Mouse (Mus musculus): ENCODE measurements around the gene Oprl1. TPM values are rescaled to one million over a fixed set of nuclear protein-coding genes. Genes with fewer than 3 reads are reported as not detected.
A peak's percentile ranks its signal among the peaks of the same experiment; 100 is the strongest.

The Oprl1 gene
- polyA plus RNA-seq, 1 experiment from 2014 or later: 54.1 TPM

DNA sequence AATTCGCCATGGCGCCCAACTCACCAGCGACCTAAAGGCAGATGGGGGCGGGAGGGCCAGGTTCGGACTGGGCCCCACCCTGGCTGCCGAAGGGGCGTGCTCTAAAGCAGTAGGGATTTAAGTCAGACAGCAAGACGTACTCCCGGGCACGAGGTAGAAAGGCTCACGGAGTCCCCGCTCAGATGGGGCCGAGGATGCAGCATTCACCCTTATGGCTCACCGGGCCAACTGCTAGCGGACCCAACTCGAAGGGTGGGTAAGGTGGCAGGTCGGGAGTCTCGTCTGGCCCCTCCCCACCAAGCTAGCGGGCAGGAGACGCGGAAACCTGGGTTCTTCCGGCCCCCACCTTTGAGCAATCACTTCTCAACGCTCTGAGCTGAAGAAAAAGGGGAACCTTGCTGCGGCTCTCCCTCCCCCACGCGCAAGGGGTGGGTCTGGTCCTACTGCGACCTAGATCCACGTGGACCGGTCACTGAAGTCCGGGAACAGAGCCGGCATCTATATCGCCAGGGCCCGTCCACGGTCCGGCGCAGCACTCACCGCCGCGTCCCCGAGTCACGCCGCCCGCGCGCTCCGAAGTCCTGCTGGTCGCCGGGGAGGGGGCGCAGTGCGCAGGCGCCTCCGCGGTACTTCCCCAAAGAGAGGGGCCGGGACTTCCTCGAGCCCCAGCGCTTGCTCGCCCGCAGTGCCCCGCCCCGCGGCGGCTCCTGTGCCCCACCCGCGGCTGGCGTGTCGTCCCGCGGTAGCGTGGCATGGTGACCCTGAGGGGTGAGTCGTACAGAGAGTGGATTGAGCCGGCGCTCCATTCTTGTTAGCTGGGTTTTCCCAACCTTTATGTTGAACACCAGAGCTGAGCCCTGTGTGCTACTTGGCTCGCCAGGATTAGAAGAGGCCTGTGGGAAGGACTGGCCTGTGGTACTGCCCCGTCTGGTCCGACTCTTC is 21.2 kb upstream of the Oprl1 start, which contains the start of gene Rgs19:
Gene Rgs19 (minus strand): TSS at position 639 of the 942 bp plus-strand sequence.
- H3K4me2 ChIP-seq (replicated peaks): peak within 1 kb of the TSS; percentile 79
- no peaks in the 10 kb centered on the region for H3K9me3 ChIP-seq
- H3K27ac ChIP-seq (replicated peaks): peak within 1 kb of the TSS; percentile 25
- WGBS: under 1% methylated on average over 73 of the region's 75 CpGs
- H3K27me3 ChIP-seq: no peaks in the 10 kb centered on the region
- ATAC-seq (replicated peaks): peak; percentile 80
- H3K4me3 ChIP-seq: peak within 1 kb of the TSS; percentile 67
- peaks cover 21% of the 10 kb centered on the region for H3K4me1 ChIP-seq
- H3K9ac ChIP-seq (replicated peaks): peak within 1 kb of the TSS; percentile 70
- peaks cover 6% of the 10 kb centered on the region; the same call in 1 of the 2 replicates for H3K36me3 ChIP-seq

DNA sequence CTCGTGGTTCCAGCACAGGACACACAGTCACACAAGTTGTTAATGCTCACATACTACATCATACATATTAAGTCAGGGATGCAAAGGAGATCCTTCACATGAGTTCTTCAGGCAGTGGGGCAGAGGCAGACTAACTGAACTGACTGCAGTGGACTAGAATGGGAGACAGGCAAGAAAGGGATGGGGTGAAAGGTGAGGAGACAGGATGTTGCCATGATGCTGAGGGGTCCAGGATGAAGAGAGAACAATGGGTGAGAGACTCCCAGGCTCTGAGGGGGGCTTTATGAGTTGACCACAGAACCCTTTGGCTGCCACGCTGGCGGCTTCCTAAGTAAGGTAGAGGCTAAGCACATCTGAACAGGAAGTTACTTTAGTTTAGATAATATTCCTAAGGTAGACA is 20.2 kb upstream of the Oprl1 start:
- Histone ChIP-seq H3K27me3 (no peaks in the 10 kb centered on the region), H3K36me3 (no peaks in the 10 kb centered on the region), H3K4me1 (peaks cover 21% of the 10 kb centered on the region), H3K9me3 (no peaks in the 10 kb centered on the region), H3K27ac (replicated peaks) (no peak overlapping the region), H3K4me3 (peak overlapping the region; percentile 67; the same call in 1 of the 2 replicates), H3K9ac (replicated peaks) (no peak overlapping the region), H3K4me2 (replicated peaks) (0 out of 2 replicates have a peak overlapping the region, but pooled peaks have one; percentile 79)
- no peak for ATAC-seq (replicated peaks)
- WGBS: 87% methylated on average over 3 of the region's 3 CpGs

DNA sequence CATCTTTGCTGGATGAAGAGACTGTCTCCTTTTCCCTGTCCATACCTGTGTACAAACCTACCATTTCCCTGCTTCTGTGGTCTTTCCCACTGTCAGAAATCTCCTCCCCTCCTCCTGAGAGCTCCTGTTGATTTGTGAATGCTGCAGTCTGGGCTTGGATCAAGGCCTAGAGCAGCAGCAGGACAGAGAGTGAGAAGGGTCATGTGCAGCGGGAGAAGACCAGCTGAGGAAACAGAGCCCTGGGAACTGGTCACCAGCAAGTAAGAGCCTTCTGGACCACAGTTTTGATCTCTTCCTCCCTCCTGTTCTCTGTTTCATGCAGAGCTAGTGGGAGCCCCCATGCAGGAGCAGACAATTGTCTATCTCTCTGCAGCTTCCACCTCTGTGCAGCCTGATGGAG is 19.0 kb upstream of the Oprl1 start:
- 73% methylated on average over 1 of the region's 1 CpGs for WGBS

DNA sequence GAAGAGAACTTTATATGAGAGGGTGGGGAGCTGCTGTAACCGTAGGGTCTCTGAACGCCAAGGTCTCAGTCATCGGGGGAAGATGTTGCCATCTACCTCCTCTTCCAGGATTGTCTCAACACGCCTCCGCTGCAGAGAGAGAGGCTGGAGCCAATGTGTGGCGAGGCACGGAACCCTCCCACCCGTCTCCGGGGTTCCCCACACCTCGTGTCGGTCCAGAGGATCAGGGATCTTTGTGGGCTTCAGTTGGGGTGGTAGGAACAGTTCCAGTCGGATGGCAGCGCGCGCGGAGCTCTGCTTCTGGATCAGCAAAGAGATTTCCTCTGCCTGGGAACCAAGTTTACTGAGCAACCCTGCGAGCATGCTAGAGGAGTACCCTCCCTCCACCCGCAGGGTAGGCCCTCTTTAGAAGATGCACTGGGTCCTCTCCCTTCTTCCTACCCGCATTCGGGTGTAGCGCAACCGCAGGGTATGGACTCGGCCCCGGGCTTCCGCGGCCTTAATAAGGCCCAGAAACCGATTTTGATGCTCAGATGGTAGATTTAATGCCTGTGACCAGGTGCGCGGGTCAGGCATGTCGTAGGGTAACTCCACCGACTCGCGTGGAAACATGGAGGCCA is 17.9 kb upstream of the Oprl1 start:
- Histone ChIP-seq H3K4me1 (peaks cover 20% of the 10 kb centered on the region), H3K9me3 (no peaks in the 10 kb centered on the region), H3K9ac (replicated peaks) (no peak overlapping the region), H3K4me3 (no peak overlapping the region), H3K36me3 (no peaks in the 10 kb centered on the region), H3K27ac (replicated peaks) (no peak overlapping the region), H3K4me2 (replicated peaks) (no peak overlapping the region), H3K27me3 (no peaks in the 10 kb centered on the region)
- ATAC-seq (replicated peaks): no peak
- WGBS: 79% methylated on average over 33 of the region's 33 CpGs

More for the DNA sequence above, 19.0 kb upstream of the Oprl1 start:
- Histone ChIP-seq H3K9ac (replicated peaks) (no peak overlapping the region), H3K27me3 (no peaks in the 10 kb centered on the region), H3K36me3 (no peaks in the 10 kb centered on the region), H3K9me3 (no peaks in the 10 kb centered on the region), H3K4me3 (no peak overlapping the region), H3K4me1 (peaks cover 21% of the 10 kb centered on the region), H3K27ac (replicated peaks) (no peak overlapping the region), H3K4me2 (replicated peaks) (no peak overlapping the region)
- ATAC-seq (replicated peaks): no peak

DNA sequence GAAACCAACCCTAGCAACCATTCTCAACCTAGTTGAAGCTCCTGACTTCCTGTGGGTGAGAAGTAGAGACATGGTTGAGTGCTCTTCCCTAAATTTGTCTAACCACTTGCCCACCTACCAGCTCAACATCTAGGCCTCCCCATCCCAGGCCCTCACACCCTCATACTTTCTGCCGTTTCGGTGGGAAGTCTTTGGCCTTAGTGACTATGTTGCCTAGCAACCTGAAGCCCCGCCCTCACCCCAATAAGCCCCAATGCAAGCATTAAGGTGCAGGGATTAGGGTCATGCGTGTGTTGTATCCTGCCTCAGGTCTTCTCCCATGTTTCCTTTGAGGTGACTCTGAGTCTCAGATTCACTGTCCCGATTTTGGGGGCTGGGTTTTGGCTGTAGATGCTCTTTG is 16.6 kb upstream of the Oprl1 start, which contains the start of gene Lkaaear1:
Gene Lkaaear1 (minus strand): TSS at position 202 of the 400 bp plus-strand sequence.
- Histone ChIP-seq H3K9me3 (no peaks in the 10 kb centered on the region), H3K27ac (replicated peaks) (no peak within 1 kb of the TSS), H3K27me3 (no peaks in the 10 kb centered on the region), H3K36me3 (no peaks in the 10 kb centered on the region), H3K4me2 (replicated peaks) (no peak within 1 kb of the TSS), H3K9ac (replicated peaks) (no peak within 1 kb of the TSS), H3K4me3 (no peak within 1 kb of the TSS), H3K4me1 (peaks cover 7% of the 10 kb centered on the region)
- no peak for ATAC-seq (replicated peaks)
- WGBS: 37% methylated on average over 5 of the region's 5 CpGs

DNA sequence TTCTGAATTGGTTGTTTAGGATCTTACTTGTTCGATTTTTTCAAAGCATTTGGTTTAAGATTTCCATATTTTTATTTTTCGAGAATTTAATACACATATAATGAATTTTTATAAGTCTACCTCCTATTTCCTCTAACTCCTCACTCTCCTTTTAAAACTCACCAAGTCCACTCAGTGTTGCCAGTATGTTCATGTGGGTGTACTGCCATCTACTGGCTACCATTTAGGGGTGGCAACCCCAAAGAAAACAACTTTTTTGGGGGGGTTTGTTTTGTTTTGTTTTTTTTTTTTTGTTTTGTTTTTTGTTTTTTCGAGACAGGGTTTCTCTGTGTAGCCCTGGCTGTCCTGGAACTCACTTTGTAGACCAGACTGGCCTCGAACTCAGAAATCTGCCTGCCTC is 8.1 kb upstream of the Oprl1 start:
- H3K36me3 ChIP-seq: no peaks in the 10 kb centered on the region
- H3K9me3 ChIP-seq: no peaks in the 10 kb centered on the region
- H3K4me1 ChIP-seq: no peaks in the 10 kb centered on the region
- H3K27me3 ChIP-seq: no peaks in the 10 kb centered on the region
- no peak overlapping the region for H3K27ac ChIP-seq (replicated peaks)
- no peak overlapping the region for H3K9ac ChIP-seq (replicated peaks)
- ATAC-seq (replicated peaks): no peak
- H3K4me3 ChIP-seq: no peak overlapping the region
- WGBS: 44% methylated on average over 4 of the region's 4 CpGs
- H3K4me2 ChIP-seq (replicated peaks): no peak overlapping the region

DNA sequence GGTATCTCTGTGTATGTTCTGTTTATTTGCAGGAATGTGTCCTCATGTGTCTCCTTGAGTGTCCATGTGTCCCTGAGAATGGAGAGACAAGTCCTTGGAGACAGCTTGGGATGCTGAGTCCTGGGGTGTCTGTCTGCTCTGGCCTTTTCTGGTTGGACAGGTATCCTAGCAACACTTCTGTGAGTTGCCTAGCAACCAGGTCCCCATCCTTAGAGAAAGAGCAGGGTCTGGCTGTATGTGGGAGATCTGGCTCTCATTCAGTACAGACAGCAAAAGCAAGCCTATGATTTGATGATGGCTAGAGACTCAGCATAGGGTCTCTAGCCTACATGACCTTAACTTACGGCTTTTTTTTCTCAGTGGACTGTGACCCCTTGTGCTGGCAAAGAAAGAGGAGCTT is 1.1 kb upstream of the Oprl1 start:
- Histone ChIP-seq H3K9me3 (no peaks in the 10 kb centered on the region), H3K4me1 (peaks cover 42% of the 10 kb centered on the region), H3K4me3 (no peak overlapping the region), H3K4me2 (replicated peaks) (no peak overlapping the region), H3K36me3 (peaks cover 4% of the 10 kb centered on the region; the same call in 1 of the 2 replicates), H3K27ac (replicated peaks) (peak overlapping the region; percentile 87), H3K27me3 (no peaks in the 10 kb centered on the region), H3K9ac (replicated peaks) (no peak overlapping the region)
- peak; percentile 67 for ATAC-seq (replicated peaks)
- 80% methylated on average over 1 of the region's 1 CpGs for WGBS

DNA sequence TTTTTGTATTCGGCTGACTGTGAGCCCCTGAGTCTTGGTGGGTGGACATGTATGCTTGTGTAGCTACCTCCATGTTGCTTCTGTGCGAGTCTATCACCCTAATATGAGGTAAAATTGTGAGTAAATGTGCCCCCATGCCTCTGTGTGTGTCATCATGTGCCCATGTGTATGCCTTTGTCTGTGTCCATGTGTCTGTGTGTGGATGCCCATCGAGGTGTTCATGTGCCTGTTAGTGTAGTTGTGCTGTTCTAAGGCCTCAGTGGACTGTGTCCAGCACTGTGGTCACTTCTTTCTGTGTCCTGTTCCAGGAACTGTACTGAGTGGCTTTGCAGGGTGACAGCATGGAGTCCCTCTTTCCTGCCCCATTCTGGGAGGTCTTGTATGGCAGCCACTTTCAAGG is 566 bp downstream of the Oprl1 start:
- peak; percentile 20 for ATAC-seq (replicated peaks)
- peaks cover 42% of the 10 kb centered on the region for H3K4me1 ChIP-seq
- 47% methylated on average over 3 of the region's 3 CpGs for WGBS
- H3K9me3 ChIP-seq: no peaks in the 10 kb centered on the region
- H3K36me3 ChIP-seq: peaks cover 16% of the 10 kb centered on the region
- peak overlapping the region; percentile 54 for H3K4me2 ChIP-seq (replicated peaks)
- no peaks in the 10 kb centered on the region for H3K27me3 ChIP-seq
- H3K27ac ChIP-seq (replicated peaks): peak overlapping the region; percentile 87
- H3K9ac ChIP-seq (replicated peaks): peak overlapping the region; percentile 65
- H3K4me3 ChIP-seq: peak overlapping the region; percentile 50

DNA sequence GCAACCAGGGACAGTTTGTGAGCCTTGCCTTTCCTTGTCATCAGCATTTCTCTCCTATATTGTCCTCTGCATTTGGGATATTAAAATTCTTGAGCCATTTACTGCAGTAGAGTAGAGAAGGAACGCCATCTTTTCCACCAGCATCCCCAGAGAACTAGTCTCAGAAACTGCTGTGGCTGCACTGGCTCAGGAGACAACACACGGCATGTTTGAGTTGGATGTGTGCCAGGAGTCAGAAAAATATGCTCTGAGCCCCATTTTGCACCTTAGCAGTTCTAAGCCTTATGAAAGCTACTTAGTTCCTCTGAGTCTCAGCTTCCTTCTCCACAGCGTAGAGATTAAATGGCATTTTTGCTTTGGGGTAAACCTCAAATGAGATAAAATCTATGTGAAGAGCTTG is 2.2 kb downstream of the Oprl1 start:
- no peak for ATAC-seq (replicated peaks)
- H3K36me3 ChIP-seq: peaks cover 16% of the 10 kb centered on the region
- H3K27me3 ChIP-seq: no peaks in the 10 kb centered on the region
- no peak overlapping the region for H3K9ac ChIP-seq (replicated peaks)
- 0 out of 2 replicates have a peak overlapping the region, but pooled peaks have one; percentile 3 for H3K4me3 ChIP-seq
- peak overlapping the region; percentile 54 for H3K4me2 ChIP-seq (replicated peaks)
- peaks cover 45% of the 10 kb centered on the region for H3K4me1 ChIP-seq
- H3K9me3 ChIP-seq: no peaks in the 10 kb centered on the region
- H3K27ac ChIP-seq (replicated peaks): no peak overlapping the region
- 62% methylated on average over 3 of the region's 3 CpGs for WGBS

DNA sequence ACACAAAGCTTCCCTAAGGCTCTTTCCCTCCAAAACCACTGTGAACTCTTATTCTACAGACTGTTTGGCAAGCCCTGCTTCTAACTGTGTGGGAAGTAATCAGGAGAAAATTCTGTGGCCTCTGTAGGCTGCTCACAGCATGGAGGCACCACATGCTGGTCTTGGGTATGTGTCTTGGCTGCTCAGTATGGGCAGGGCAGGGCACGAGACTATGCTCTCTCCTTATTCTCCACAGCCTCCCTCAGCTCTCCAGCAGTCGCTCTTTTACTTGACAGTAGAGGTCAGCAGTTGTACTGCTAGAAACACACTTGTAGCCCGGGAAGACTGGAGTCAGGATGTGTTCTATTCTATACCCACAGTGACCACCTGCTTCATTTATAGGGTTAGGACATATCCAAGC is 5.2 kb downstream of the Oprl1 start:
- H3K4me1 ChIP-seq: peaks cover 29% of the 10 kb centered on the region
- no peak overlapping the region for H3K4me3 ChIP-seq
- 37% methylated on average over 3 of the region's 3 CpGs for WGBS
- H3K9ac ChIP-seq (replicated peaks): no peak overlapping the region
- no peak overlapping the region for H3K4me2 ChIP-seq (replicated peaks)
- no peaks in the 10 kb centered on the region for H3K9me3 ChIP-seq
- peaks cover 16% of the 10 kb centered on the region for H3K36me3 ChIP-seq
- no peaks in the 10 kb centered on the region for H3K27me3 ChIP-seq
- H3K27ac ChIP-seq (replicated peaks): no peak overlapping the region
- no peak for ATAC-seq (replicated peaks)

DNA sequence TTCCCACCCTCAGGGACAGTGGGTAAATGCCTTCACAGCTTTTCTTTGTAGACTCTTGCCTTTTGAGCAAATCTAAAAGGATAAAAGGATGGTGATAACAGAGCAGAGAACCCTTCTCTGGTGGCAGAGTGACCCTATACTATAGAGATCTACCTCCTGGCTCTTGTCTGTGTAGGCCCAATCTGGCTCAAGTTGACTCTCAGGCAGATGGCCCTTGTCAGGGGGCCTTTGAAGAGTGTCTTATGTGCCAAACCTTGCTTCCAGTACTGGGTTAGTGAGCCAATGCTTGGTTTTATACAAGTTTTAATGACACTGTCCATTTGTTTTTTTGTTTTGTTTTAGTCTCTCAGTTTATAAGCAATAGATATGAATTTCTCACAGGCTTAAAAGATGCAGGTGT is 6.4 kb downstream of the Oprl1 start:
- no peak overlapping the region for H3K27ac ChIP-seq (replicated peaks)
- no peaks in the 10 kb centered on the region for H3K9me3 ChIP-seq
- peaks cover 16% of the 10 kb centered on the region for H3K36me3 ChIP-seq
- no peak overlapping the region for H3K9ac ChIP-seq (replicated peaks)
- no peak overlapping the region for H3K4me3 ChIP-seq
- H3K4me1 ChIP-seq: peaks cover 18% of the 10 kb centered on the region
- H3K27me3 ChIP-seq: no peaks in the 10 kb centered on the region
- no peak for ATAC-seq (replicated peaks)
- no peak overlapping the region for H3K4me2 ChIP-seq (replicated peaks)

DNA sequence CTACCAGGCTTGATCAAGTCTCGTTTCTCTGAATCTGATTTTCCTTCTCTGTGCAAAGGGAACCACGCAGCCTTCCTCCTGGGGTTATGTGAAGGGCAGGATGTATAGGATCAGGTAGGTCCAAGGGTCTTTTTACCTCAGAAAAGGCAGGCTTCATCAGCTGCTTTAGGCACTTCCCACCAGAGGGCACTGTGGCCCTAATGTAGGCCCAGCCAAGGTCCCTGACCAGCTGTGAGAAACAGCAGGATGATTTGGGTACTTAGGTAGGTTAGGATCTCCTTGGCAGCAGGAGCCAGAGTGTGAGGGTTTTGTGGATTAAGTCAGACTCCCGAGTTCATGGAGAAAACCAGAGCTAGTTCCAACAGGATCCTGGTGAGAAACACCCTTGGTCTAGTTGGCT is 7.4 kb downstream of the Oprl1 start:
- peaks cover 16% of the 10 kb centered on the region for H3K36me3 ChIP-seq
- no peak overlapping the region for H3K27ac ChIP-seq (replicated peaks)
- H3K27me3 ChIP-seq: no peaks in the 10 kb centered on the region
- H3K9me3 ChIP-seq: no peaks in the 10 kb centered on the region
- peaks cover 12% of the 10 kb centered on the region for H3K4me1 ChIP-seq
- no peak overlapping the region for H3K4me3 ChIP-seq
- no peak overlapping the region for H3K4me2 ChIP-seq (replicated peaks)
- no peak overlapping the region for H3K9ac ChIP-seq (replicated peaks)
- WGBS: 18% methylated on average over 3 of the region's 3 CpGs
- peak; percentile 38; the same call in 1 of the 2 replicates for ATAC-seq (replicated peaks)

Data from forebrain, embryonic 15.5 days (tissue).